Mouse (Mus musculus) Patski (cell line): Measurements from ENCODE around the gene Zkscan17. TPM values are rescaled to one million over a fixed set of nuclear protein-coding genes. Genes with fewer than 3 reads are reported as not detected.
"Not testable (repeated sequence)": the region's sequence is repeated elsewhere in the genome, so short reads cannot be mapped to it uniquely, and the experiment has no call there.

Source experiments
- ATAC-seq: fragments of 100-300 bp; one replicate; pipeline ENCODE4 v1.8.0; 2021
- CTCF ChIA-PET: fragments of 350-600 bp; sonication (Branson Sonifier 250); formaldehyde crosslinking; loops from one replicate; lab custom pipeline; 2022; ENCODE audit warnings: inconsistent platforms; lab: Charles Lee
- POLR2A ChIA-PET: fragments of 350-600 bp; sonication (Branson Sonifier 250); formaldehyde crosslinking; loops from one replicate; lab custom pipeline; 2022; ENCODE audit warnings: antibody characterized with exemption, inconsistent platforms; lab: Charles Lee
- DNase-seq: peaks from one replicate; pipeline ENCODE4 v3.0.0-alpha.2; 2011; ENCODE audit warnings: low read depth, low spot score
- H3K27me3 ChIP-seq: fragments of 371-371 bp; one replicate; pipeline ENCODE4 v1.5.1; 2021
- CTCF ChIP-seq: fragments of 100-300 bp; IDR thresholded peaks from one replicate; pipeline ENCODE4 v1.5.1; 2021
- in situ Hi-C: fragments of 300-500 bp; cut with MboI; formaldehyde crosslinking; loops from 3 replicates; pipeline ENCODE4 v1.11.1; 2018; ENCODE audit warnings: low pct_unique_long_range_greater_than_20kb, mixed read lengths
- polyA plus RNA-seq: library from polyadenylated mRNA; unstranded; gene quantifications from one replicate; pipeline ENCODE4 v1.2.3, GENCODE M21; 2021

Gene Zkscan17
- 32.4 TPM for polyA plus RNA-seq

GRCm38 (mm10) chr11:59526472-59527080 is at the start of gene Zkscan17:
Gene Zkscan17 (minus strand): TSS chr11:59526751.
- in situ Hi-C loops, result loop anchor here (5.0 to 10.0 kb wide), 2 partner anchors 46 to 248 kb away; no protein-coding TSS in a partner anchor
- CTCF ChIA-PET, result interaction anchor here (1.3 to 2.6 kb wide), 6 partner anchors 10 to 73 kb away, joined by 3 to 20 read pairs (median 9); no protein-coding TSS in a partner anchor
- H3K27me3 ChIP-seq, result no peaks in the 10 kb centered on the region
- ATAC-seq, result no peak
- no peak for DNase-seq
- TF ChIP-seq CTCF, result peak; percentile 30
- POLR2A ChIA-PET, result no interaction called here

- H3K27me3 ChIP-seq, in situ Hi-C loops, ATAC-seq, DNase-seq, POLR2A ChIA-PET: not testable (repeated sequence)
- CTCF ChIA-PET, result interaction anchor here (1.0 kb wide), 1 partner anchor 51 kb away, joined by 3 read pairs; no protein-coding TSS in a partner anchor
Measured at GRCm38 (mm10) chr11:59576135-59576534, 49.6 kb upstream of the Zkscan17 start, which contains the start of gene Olfr222. Gene Olfr222 (minus strand): TSS chr11:59576235.

GRCm38 (mm10) chr11:59575726-59576125 is 49.2 kb upstream of the Zkscan17 start:
- ATAC-seq (no peak), DNase-seq (no peak)
- in situ Hi-C loops, result no loop called here
- CTCF ChIA-PET, result interaction anchor here (1.0 kb wide), 1 partner anchor 50 kb away, joined by 3 read pairs; no protein-coding TSS in a partner anchor
- no peak for TF ChIP-seq CTCF
- POLR2A ChIA-PET, result no interaction called here
- peaks cover 4% of the 10 kb centered on the region for H3K27me3 ChIP-seq

GRCm38 (mm10) chr11:59569306-59569705 is 42.8 kb upstream of the Zkscan17 start:
- ATAC-seq (no peak), DNase-seq (no peak)
- POLR2A ChIA-PET, result no interaction called here
- TF ChIP-seq CTCF, result peak; percentile 29
- H3K27me3 ChIP-seq, result peaks cover 5% of the 10 kb centered on the region
- CTCF ChIA-PET, result interaction anchor here (1.1 to 3.7 kb wide), 5 partner anchors 10 to 52 kb away, joined by 3 to 20 read pairs (median 3); partner anchors contain the start of gene Zkscan17
- in situ Hi-C loops, result no loop called here

- H3K27me3 ChIP-seq, result peaks cover 5% of the 10 kb centered on the region
- DNase-seq, result no peak
- CTCF ChIA-PET, result no interaction called here
- in situ Hi-C loops, result no loop called here
- POLR2A ChIA-PET, result no interaction called here
- TF ChIP-seq CTCF, result no peak
- no peak for ATAC-seq
Measured at GRCm38 (mm10) chr11:59562837-59563236, 36.3 kb upstream of the Zkscan17 start.

GRCm38 (mm10) chr11:59562336-59562735 is 35.8 kb upstream of the Zkscan17 start:
- ChIA-PET POLR2A (no interaction called here), CTCF (no interaction called here)
- ATAC-seq (no peak), DNase-seq (no peak)
- H3K27me3 ChIP-seq, result peaks cover 5% of the 10 kb centered on the region
- in situ Hi-C loops, result no loop called here
- no peak for TF ChIP-seq CTCF

GRCm38 (mm10) chr11:59560906-59561305 is 34.4 kb upstream of the Zkscan17 start:
- DNase-seq (no peak), ATAC-seq (no peak)
- ChIA-PET POLR2A (no interaction called here), CTCF (no interaction called here)
- peaks cover 2% of the 10 kb centered on the region for H3K27me3 ChIP-seq
- in situ Hi-C loops, result no loop called here
- TF ChIP-seq CTCF, result no peak

- in situ Hi-C loops, result no loop called here
- TF ChIP-seq CTCF, result no peak
Measured at GRCm38 (mm10) chr11:59554535-59554934, 28.0 kb upstream of the Zkscan17 start.

GRCm38 (mm10) chr11:59554127-59554526 is 27.6 kb upstream of the Zkscan17 start:
- DNase-seq, result no peak

More at GRCm38 (mm10) chr11:59554535-59554934, 28.0 kb upstream of the Zkscan17 start:
- DNase-seq, result no peak
- POLR2A ChIA-PET, result interaction anchor here (0.6 kb wide), 1 partner anchor 15 kb away, joined by 3 read pairs; no protein-coding TSS in a partner anchor
- H3K27me3 ChIP-seq, result no peaks in the 10 kb centered on the region
- CTCF ChIA-PET, result no interaction called here
- no peak for ATAC-seq

GRCm38 (mm10) chr11:59544005-59544404 is 17.5 kb upstream of the Zkscan17 start:
- in situ Hi-C loops, result no loop called here

More at GRCm38 (mm10) chr11:59554127-59554526, 27.6 kb upstream of the Zkscan17 start:
- no peak for ATAC-seq
- TF ChIP-seq CTCF, result no peak
- ChIA-PET POLR2A (no interaction called here), CTCF (interaction anchor here (1.3 kb wide), 1 partner anchor 29 kb away, joined by 3 read pairs; no protein-coding TSS in a partner anchor)
- H3K27me3 ChIP-seq, result no peaks in the 10 kb centered on the region
- in situ Hi-C loops, result no loop called here

GRCm38 (mm10) chr11:59543376-59543775 is 16.8 kb upstream of the Zkscan17 start:
- POLR2A ChIA-PET, result no interaction called here

More at GRCm38 (mm10) chr11:59544005-59544404, 17.5 kb upstream of the Zkscan17 start:
- CTCF ChIA-PET, result interaction anchor here (1.2 to 1.9 kb wide), 2 partner anchors 9 to 18 kb away, joined by 3 to 8 read pairs; partner anchors contain the start of gene Zkscan17
- TF ChIP-seq CTCF, result no peak
- peaks cover 3% of the 10 kb centered on the region for H3K27me3 ChIP-seq
- no peak for ATAC-seq
- no peak for DNase-seq
- POLR2A ChIA-PET, result no interaction called here

More at GRCm38 (mm10) chr11:59543376-59543775, 16.8 kb upstream of the Zkscan17 start:
- TF ChIP-seq CTCF, result no peak
- H3K27me3 ChIP-seq, result peaks cover 3% of the 10 kb centered on the region
- CTCF ChIA-PET, result interaction anchor here (1.9 kb wide), 1 partner anchor 18 kb away, joined by 8 read pairs; the partner anchor contains the start of gene Zkscan17
- in situ Hi-C loops, result no loop called here
- no peak for ATAC-seq
- DNase-seq, result no peak
